Mouse (Mus musculus) ovary, postnatal 10 days (tissue): Measurements from ENCODE around the gene Gm17387.

Experiments
- DNase-seq: peaks from one replicate; pipeline ENCODE4 v3.0.0; 2022; ENCODE audit warnings: low spot score

Gene Gm17387

GRCm38 (mm10) chr7:141048226-141049218, 19.6 kb downstream of the Gm17387 start:
- peak; percentile 87 for DNase-seq

- no peak for DNase-seq
Measured at GRCm38 (mm10) chr7:141049326-141049725, 20.4 kb downstream of the Gm17387 start.

GRCm38 (mm10) chr7:141051060-141051685, 22.2 kb downstream of the Gm17387 start:
- no peak for DNase-seq

GRCm38 (mm10) chr7:141052016-141052415, 23.1 kb downstream of the Gm17387 start:
- DNase-seq = no peak

GRCm38 (mm10) chr7:141052421-141052820, 23.5 kb downstream of the Gm17387 start:
- no peak for DNase-seq

- no peak for DNase-seq
Measured at GRCm38 (mm10) chr7:141055785-141056184, 26.9 kb downstream of the Gm17387 start.

- no peak for DNase-seq
Measured at GRCm38 (mm10) chr7:141056976-141057375, 28.0 kb downstream of the Gm17387 start.

GRCm38 (mm10) chr7:141057541-141057940, 28.6 kb downstream of the Gm17387 start:
- no peak for DNase-seq

GRCm38 (mm10) chr7:141058601-141059341, 29.8 kb downstream of the Gm17387 start:
- no peak for DNase-seq

- DNase-seq = no peak
Measured at GRCm38 (mm10) chr7:141059929-141060328, 31.0 kb downstream of the Gm17387 start.

- DNase-seq = peak; percentile 38
Measured at GRCm38 (mm10) chr7:141060426-141061242, 31.7 kb downstream of the Gm17387 start, which contains the start of gene B4galnt4. Gene B4galnt4, plus strand, starts transcription at chr7:141061104.

GRCm38 (mm10) chr7:141061269-141061692, 32.4 kb downstream of the Gm17387 start:
- DNase-seq = no peak

GRCm38 (mm10) chr7:141062525-141062924, 33.6 kb downstream of the Gm17387 start:
- DNase-seq = no peak

GRCm38 (mm10) chr7:141063353-141063752, 34.4 kb downstream of the Gm17387 start:
- DNase-seq = no peak

GRCm38 (mm10) chr7:141064175-141064574, 35.2 kb downstream of the Gm17387 start:
- DNase-seq = no peak

GRCm38 (mm10) chr7:141064576-141064975, 35.6 kb downstream of the Gm17387 start:
- DNase-seq = no peak

GRCm38 (mm10) chr7:141068351-141068750, 39.4 kb downstream of the Gm17387 start:
- DNase-seq = no peak

GRCm38 (mm10) chr7:141070058-141070862, 41.3 kb downstream of the Gm17387 start:
- peak; percentile 39 for DNase-seq

- DNase-seq = no peak
Measured at GRCm38 (mm10) chr7:141072017-141072745, 43.2 kb downstream of the Gm17387 start.

- DNase-seq = no peak
Measured at GRCm38 (mm10) chr7:141073782-141074181, 44.9 kb downstream of the Gm17387 start.
